Comparison of ENCODE assay signal across 8 mouse cellular contexts in the genomic region with DNA sequence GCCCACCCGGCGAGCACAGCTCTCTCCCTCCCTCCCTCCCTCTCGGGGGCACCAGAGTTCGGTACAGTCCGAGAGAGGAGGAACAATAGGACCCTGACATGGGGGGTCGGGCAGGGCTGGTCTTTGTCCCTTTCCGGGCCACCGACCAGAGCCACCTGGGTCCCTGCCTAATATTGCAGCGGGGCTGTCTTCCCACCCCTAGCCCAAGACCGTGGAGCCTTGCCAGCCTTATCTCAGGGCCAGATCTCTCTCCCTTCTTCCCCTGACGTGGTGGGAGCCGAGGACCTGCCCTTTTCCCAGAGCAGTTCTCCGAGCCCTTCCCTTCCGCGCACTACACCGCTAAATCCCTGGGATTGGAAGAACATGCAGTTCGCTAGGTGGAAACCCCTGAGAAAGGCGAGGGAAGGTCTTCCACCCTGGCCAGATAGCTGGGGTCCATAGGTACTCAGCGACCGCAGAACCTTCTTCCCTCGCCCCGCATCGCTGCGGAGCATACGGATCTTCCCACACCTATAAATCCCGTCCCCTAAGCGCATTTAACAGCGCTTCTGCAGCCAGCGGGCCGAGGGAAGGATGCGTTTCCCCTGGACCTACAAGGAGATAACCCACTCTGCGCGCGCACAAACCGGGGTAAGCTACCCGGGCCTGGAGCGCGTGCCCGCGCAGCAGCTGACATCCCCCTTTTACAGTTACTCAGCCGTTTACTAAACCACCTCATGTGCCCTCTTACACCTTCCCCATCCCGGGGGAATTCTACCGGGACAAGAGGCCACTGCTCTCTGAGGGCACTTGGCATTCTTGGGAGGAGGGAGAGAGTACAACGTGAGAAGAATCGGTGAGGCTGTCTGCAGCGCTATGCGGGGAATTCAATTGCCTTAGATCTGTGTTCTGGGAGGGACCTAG. TPM values are rescaled to one million over a fixed set of nuclear protein-coding genes. Genes with fewer than 3 reads are reported as not detected.
DNase-seq lines count a peak whose midpoint lies in the region; ATAC-seq and TF ChIP-seq lines count a peak whose summit lies in the region.

No protein-coding gene starts in this region.

- WGBS in heart, embryonic 13.5 days, result 1% methylated on average over 46 of the region's 47 CpGs
- WGBS in liver, postnatal 0 days (ENCODE audit: insufficient replicate concordance), result under 1% methylated on average over 47 of the region's 47 CpGs
- WGBS in neural tube, embryonic 15.5 days, result under 1% methylated on average over 44 of the region's 47 CpGs

- no peaks in the 10 kb centered on the region for H3K36me3 ChIP-seq in heart, embryonic 13.5 days
- H3K36me3 ChIP-seq in liver, postnatal 0 days (replicated peaks; ENCODE audit: insufficient read depth, low read length), result no peaks in the 10 kb centered on the region
- no peaks in the 10 kb centered on the region for H3K36me3 ChIP-seq in neural tube, embryonic 15.5 days

- peak overlapping the region; percentile 96 for H3K4me2 ChIP-seq in heart, embryonic 13.5 days
- peak overlapping the region; percentile 97 for H3K4me2 ChIP-seq in liver, postnatal 0 days (ENCODE audit: low read depth, low read length)
- H3K4me2 ChIP-seq in neural tube, embryonic 15.5 days, result peak overlapping the region; percentile 86

- H3K27me3 ChIP-seq in heart, embryonic 13.5 days (replicated peaks), result peaks cover 30% of the 10 kb centered on the region
- peaks cover 36% of the 10 kb centered on the region for H3K27me3 ChIP-seq in liver, postnatal 0 days (ENCODE audit: insufficient read depth, low read length)
- H3K27me3 ChIP-seq in neural tube, embryonic 15.5 days (replicated peaks), result no peaks in the 10 kb centered on the region

- peaks cover 8% of the 10 kb centered on the region for H3K4me1 ChIP-seq in cortical plate, adult 2 months (ENCODE audit: control insufficient read depth, insufficient read depth, low read length)
- peaks cover 60% of the 10 kb centered on the region for H3K4me1 ChIP-seq in heart, embryonic 13.5 days
- peaks cover 19% of the 10 kb centered on the region for H3K4me1 ChIP-seq in liver, postnatal 0 days (ENCODE audit: insufficient read depth)
- H3K4me1 ChIP-seq in neural tube, embryonic 15.5 days, result peaks cover 62% of the 10 kb centered on the region

- H3K27ac ChIP-seq in cortical plate, adult 2 months (ENCODE audit: insufficient read depth, low read length), result 0 out of 2 replicates have a peak overlapping the region, but pooled peaks have one; percentile 18
- peak overlapping the region; percentile 80 for H3K27ac ChIP-seq in heart, embryonic 13.5 days (replicated peaks)
- H3K27ac ChIP-seq in liver, postnatal 0 days (ENCODE audit: low read depth), result peak overlapping the region; percentile 51; the same call in 1 of the 2 replicates
- peak overlapping the region; percentile 98 for H3K27ac ChIP-seq in neural tube, embryonic 15.5 days (replicated peaks)

- no peak for TF ChIP-seq POLR2A in cortical plate, adult 2 months (IDR thresholded peaks at IDR 0.05; ENCODE audit: extremely low read depth, insufficient read depth, low read length)

- H3K9ac ChIP-seq in heart, embryonic 13.5 days, result peak overlapping the region; percentile 88
- H3K9ac ChIP-seq in liver, postnatal 0 days (replicated peaks), result peak overlapping the region; percentile 62
- peak overlapping the region; percentile 77 for H3K9ac ChIP-seq in neural tube, embryonic 15.5 days (replicated peaks)

- DNase-seq in spleen, adult 18-20 months, result peak; percentile 12 to 16
- DNase-seq in spleen, adult 12 weeks (ENCODE audit: low spot score), result no peak
- peak; percentile 69 for DNase-seq in kidney, postnatal 10 days
- DNase-seq in liver, postnatal 0 days, result peak; percentile 50
- DNase-seq in ovary, postnatal 14 days (ENCODE audit: low spot score), result no peak

- H3K4me3 ChIP-seq in cortical plate, adult 2 months (ENCODE audit: insufficient read depth, low read length), result peak overlapping the region; percentile 82
- H3K4me3 ChIP-seq in heart, embryonic 13.5 days, result peak overlapping the region; percentile 81
- peak overlapping the region; percentile 63 for H3K4me3 ChIP-seq in liver, postnatal 0 days (ENCODE audit: low read depth, low read length)
- H3K4me3 ChIP-seq in neural tube, embryonic 15.5 days (replicated peaks), result peak overlapping the region; percentile 86

- no peaks in the 10 kb centered on the region for H3K9me3 ChIP-seq in heart, embryonic 13.5 days
- H3K9me3 ChIP-seq in liver, postnatal 0 days (ENCODE audit: low read length), result no peaks in the 10 kb centered on the region
- H3K9me3 ChIP-seq in neural tube, embryonic 15.5 days (replicated peaks), result no peaks in the 10 kb centered on the region

- no peak for TF ChIP-seq CTCF in cortical plate, adult 2 months (IDR thresholded peaks at IDR 0.05; ENCODE audit: extremely low read depth, insufficient read depth, low read length)
- no peak for TF ChIP-seq CTCF in liver, postnatal 0 days (IDR thresholded peaks at IDR 0.05; ENCODE audit: low read depth)

- TF ChIP-seq EP300 in liver, postnatal 0 days (IDR thresholded peaks at IDR 0.05; ENCODE audit: low read depth), result no peak

- 0 out of 2 replicates have a peak, but pooled peaks have one; percentile 4 for ATAC-seq in heart, embryonic 13.5 days (ENCODE audit: extremely low read depth, insufficient number of reproducible peaks, low FRiP score, low TSS enrichment)
- peak; percentile 2; the same call in 1 of the 2 replicates for ATAC-seq in liver, postnatal 0 days
- peak; percentile 7; the same call in 1 of the 2 replicates for ATAC-seq in neural tube, embryonic 15.5 days (ENCODE audit: low FRiP score)

RNA-seq across cellular contexts. Expression of a gene that starts 0.9 kb away (rescaled TPM):
- 40.8 and 42.1 TPM in 2 replicates for polyA plus RNA-seq in cortical plate, adult 2 months (2012; rRNA removed)
- polyA plus RNA-seq in heart, embryonic 13.5 days (2015; fragmentation: Nextera tagmentation; extraction: Ambion mirVana), result 4.9 and 5.8 TPM in 2 replicates
- polyA plus RNA-seq in liver, postnatal 0 days (2015; fragmentation: Nextera tagmentation; extraction: Ambion mirVana), result 1.5 TPM in 2 replicates
- 10.5 and 11.9 TPM in 2 replicates for polyA plus RNA-seq in neural tube, embryonic 15.5 days (2015; fragmentation: Nextera tagmentation; extraction: Ambion mirVana)

RNA-seq across cellular contexts. Expression of a gene that starts 29.9 kb away (rescaled TPM):
- 9.8 and 10.6 TPM in 2 replicates for polyA plus RNA-seq in cortical plate, adult 2 months (2012; rRNA removed)
- polyA plus RNA-seq in heart, embryonic 13.5 days (2015; fragmentation: Nextera tagmentation; extraction: Ambion mirVana), result 0.71 and 1.1 TPM in 2 replicates
- polyA plus RNA-seq in liver, postnatal 0 days (2015; fragmentation: Nextera tagmentation; extraction: Ambion mirVana), result 0.02 TPM in 1 of 2 replicates, not detected in the other
- polyA plus RNA-seq in neural tube, embryonic 15.5 days (2015; fragmentation: Nextera tagmentation; extraction: Ambion mirVana), result 2.7 and 3.2 TPM in 2 replicates

RNA-seq across cellular contexts. Expression of a gene that starts 58.0 kb away (rescaled TPM):
- polyA plus RNA-seq in cortical plate, adult 2 months (2012; rRNA removed), result 463 and 465 TPM in 2 replicates
- 6.4 and 6.5 TPM in 2 replicates for polyA plus RNA-seq in heart, embryonic 13.5 days (2015; fragmentation: Nextera tagmentation; extraction: Ambion mirVana)
- 0.09 and 0.23 TPM in 2 replicates for polyA plus RNA-seq in liver, postnatal 0 days (2015; fragmentation: Nextera tagmentation; extraction: Ambion mirVana)
- polyA plus RNA-seq in neural tube, embryonic 15.5 days (2015; fragmentation: Nextera tagmentation; extraction: Ambion mirVana), result 29.5 and 33.2 TPM in 2 replicates

Comparison
In these comparisons a context has a peak if more than half of its experiments do, and no peak if none do; other contexts are left out.
1. DNase-seq: peak in spleen, adult 18-20 months (2 of 2), kidney, postnatal 10 days (single experiment) and liver, postnatal 0 days (single experiment); none in spleen, adult 12 weeks (single experiment) and ovary, postnatal 14 days (single experiment).
2. H3K27ac ChIP-seq: peak in every context shown above with its lines; median percentile 98 in neural tube, embryonic 15.5 days; 80 in heart, embryonic 13.5 days; 51 in liver, postnatal 0 days; 18 in cortical plate, adult 2 months.
3. RNA of a gene that starts 58.0 kb away (polyA plus RNA-seq): 463 to 465 TPM in cortical plate, adult 2 months; 29.5 to 33.2 TPM in neural tube, embryonic 15.5 days, 6.4 to 6.5 TPM in heart, embryonic 13.5 days and 0.09 to 0.23 TPM in liver, postnatal 0 days; every median in the first group is over 10 times any median in the second.
4. Peak in every context shown above with its lines, with median percentiles within 50 percentile points of each other: H3K4me3 ChIP-seq, ATAC-seq, H3K4me2 ChIP-seq and H3K9ac ChIP-seq.